Mouse (Mus musculus): ENCODE measurements around the gene Enox1. TPM values are rescaled to one million over a fixed set of nuclear protein-coding genes. Genes with fewer than 3 reads are reported as not detected.
A peak's percentile ranks its signal among the peaks of the same experiment; 100 is the strongest.

Enox1 gene
- polyA plus RNA-seq, 1 experiment from 2014 or later = 7.7 TPM

DNA sequence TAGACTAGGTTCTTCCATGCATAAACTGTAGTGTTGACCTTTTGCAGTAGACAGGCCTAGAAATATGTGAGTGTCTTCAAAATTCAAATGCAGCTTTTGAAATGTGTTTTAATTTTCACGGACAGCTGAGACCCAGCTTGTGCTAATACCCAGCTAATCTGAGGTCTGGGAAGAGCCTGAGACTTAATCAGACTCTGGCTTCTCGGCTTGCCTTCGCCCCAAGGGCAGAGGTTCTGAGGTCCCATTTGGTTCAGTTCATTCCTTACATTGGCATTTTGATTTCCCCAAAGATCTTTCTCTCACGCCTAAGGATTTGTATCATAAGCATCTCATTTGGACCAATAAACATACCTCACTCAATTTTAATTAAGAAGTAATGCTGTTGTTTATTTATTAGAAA lies 321.1 kb downstream of the Enox1 start:
- Histone ChIP-seq H3K9me3 (ENCODE audit: low read length) (no peaks in the 10 kb centered on the region), H3K27ac (ENCODE audit: low read length) (no peak overlapping the region), H3K9ac (replicated peaks; ENCODE audit: low read length) (no peak overlapping the region), H3K4me1 (ENCODE audit: insufficient read depth, low read length) (peaks cover 12% of the 10 kb centered on the region; the same call in 1 of the 2 replicates), H3K4me2 (replicated peaks; ENCODE audit: low read depth, low read length) (no peak overlapping the region), H3K4me3 (ENCODE audit: low read length) (no peak overlapping the region), H3K36me3 (ENCODE audit: insufficient read depth, low read length) (no peaks in the 10 kb centered on the region), H3K27me3 (ENCODE audit: insufficient read depth, low read length) (no peaks in the 10 kb centered on the region)
- WGBS = 89% methylated on average over 4 of the region's 4 CpGs
- ATAC-seq (ENCODE audit: low FRiP score, low TSS enrichment) = no peak

DNA sequence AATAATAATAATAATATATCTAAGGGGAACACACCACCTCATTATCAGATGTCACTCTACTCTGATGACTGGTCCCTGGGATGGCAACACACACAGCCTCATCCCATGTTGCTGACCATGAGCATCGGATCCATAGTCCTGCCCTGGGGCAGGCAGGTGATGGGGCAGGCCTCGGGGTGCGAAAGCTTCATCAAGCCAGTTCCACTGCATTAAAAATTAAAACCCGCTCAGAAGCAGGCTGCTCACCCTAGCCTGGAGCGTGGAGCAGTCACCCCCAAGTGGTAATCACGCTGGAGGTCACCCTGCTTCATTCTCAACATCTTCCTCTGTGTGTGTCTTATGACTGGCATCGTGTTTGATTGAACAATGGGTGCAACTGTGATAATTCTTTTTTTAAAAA lies 321.6 kb downstream of the Enox1 start:
- Histone ChIP-seq H3K36me3 (ENCODE audit: insufficient read depth, low read length) (no peaks in the 10 kb centered on the region), H3K4me1 (ENCODE audit: insufficient read depth, low read length) (peaks cover 12% of the 10 kb centered on the region; the same call in 1 of the 2 replicates), H3K9ac (replicated peaks; ENCODE audit: low read length) (no peak overlapping the region), H3K9me3 (ENCODE audit: low read length) (no peaks in the 10 kb centered on the region), H3K27me3 (ENCODE audit: insufficient read depth, low read length) (no peaks in the 10 kb centered on the region), H3K27ac (ENCODE audit: low read length) (no peak overlapping the region), H3K4me2 (replicated peaks; ENCODE audit: low read depth, low read length) (no peak overlapping the region), H3K4me3 (ENCODE audit: low read length) (no peak overlapping the region)
- WGBS = 91% methylated on average over 7 of the region's 7 CpGs
- ATAC-seq (ENCODE audit: low FRiP score, low TSS enrichment) = no peak

DNA sequence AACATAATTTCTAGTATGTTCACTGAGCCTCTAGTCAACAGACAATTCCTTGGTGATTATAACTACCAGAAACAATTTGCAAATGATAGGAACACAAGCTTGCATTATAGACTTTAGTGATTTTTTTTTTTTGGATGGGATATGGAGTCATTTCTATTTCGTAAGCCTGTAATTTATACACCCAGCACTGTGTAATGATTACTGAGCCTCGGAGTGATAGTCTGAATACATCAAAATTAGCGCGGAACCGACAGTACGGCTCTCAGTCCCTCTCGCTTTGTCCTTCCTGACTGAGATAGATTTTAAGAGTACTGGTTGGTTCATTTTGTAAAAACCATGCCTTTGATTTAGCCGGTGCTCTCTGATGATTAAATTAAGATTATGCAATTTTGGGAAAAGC lies 322.1 kb downstream of the Enox1 start:
- Histone ChIP-seq H3K36me3 (ENCODE audit: insufficient read depth, low read length) (no peaks in the 10 kb centered on the region), H3K4me1 (ENCODE audit: insufficient read depth, low read length) (peaks cover 12% of the 10 kb centered on the region; the same call in 1 of the 2 replicates), H3K4me2 (replicated peaks; ENCODE audit: low read depth, low read length) (no peak overlapping the region), H3K4me3 (ENCODE audit: low read length) (no peak overlapping the region), H3K9me3 (ENCODE audit: low read length) (no peaks in the 10 kb centered on the region), H3K27ac (ENCODE audit: low read length) (no peak overlapping the region), H3K27me3 (ENCODE audit: insufficient read depth, low read length) (no peaks in the 10 kb centered on the region), H3K9ac (replicated peaks; ENCODE audit: low read length) (no peak overlapping the region)
- WGBS = 90% methylated on average over 8 of the region's 8 CpGs
- ATAC-seq (ENCODE audit: low FRiP score, low TSS enrichment) = no peak

DNA sequence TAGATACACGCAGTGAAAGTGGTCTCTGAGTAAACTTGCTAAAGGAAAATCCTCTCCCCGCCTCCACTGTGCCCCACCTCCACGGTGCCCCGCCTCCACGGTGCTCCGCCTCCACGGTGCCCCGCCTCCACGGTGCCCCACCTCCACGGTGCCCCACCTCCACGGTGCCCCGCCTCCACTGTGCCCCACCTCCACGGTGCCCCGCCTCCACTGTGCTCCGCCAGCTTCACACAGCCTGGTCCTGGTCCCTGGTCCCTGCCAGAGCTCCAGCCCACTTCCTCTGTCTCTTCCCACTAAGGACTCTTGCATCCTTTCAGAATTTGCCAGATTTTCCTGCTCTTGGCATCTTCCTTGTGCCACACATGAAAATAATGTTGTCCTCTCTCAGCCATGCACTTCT lies 326.5 kb downstream of the Enox1 start:
- H3K4me2 ChIP-seq (replicated peaks; ENCODE audit: low read depth, low read length) = no peak overlapping the region; the same call in 1 of the 2 replicates
- H3K4me3 ChIP-seq (ENCODE audit: low read length) = no peak overlapping the region
- peaks cover 5% of the 10 kb centered on the region; the same call in 1 of the 2 replicates for H3K4me1 ChIP-seq (ENCODE audit: insufficient read depth, low read length)
- H3K27ac ChIP-seq (ENCODE audit: low read length) = no peak overlapping the region
- H3K36me3 ChIP-seq (ENCODE audit: insufficient read depth, low read length) = no peaks in the 10 kb centered on the region
- H3K9ac ChIP-seq (replicated peaks; ENCODE audit: low read length) = no peak overlapping the region
- no peaks in the 10 kb centered on the region for H3K27me3 ChIP-seq (ENCODE audit: insufficient read depth, low read length)
- no peak for ATAC-seq (ENCODE audit: low FRiP score, low TSS enrichment)
- WGBS = 48% methylated on average over 12 of the region's 15 CpGs
- H3K9me3 ChIP-seq (ENCODE audit: low read length) = no peaks in the 10 kb centered on the region

DNA sequence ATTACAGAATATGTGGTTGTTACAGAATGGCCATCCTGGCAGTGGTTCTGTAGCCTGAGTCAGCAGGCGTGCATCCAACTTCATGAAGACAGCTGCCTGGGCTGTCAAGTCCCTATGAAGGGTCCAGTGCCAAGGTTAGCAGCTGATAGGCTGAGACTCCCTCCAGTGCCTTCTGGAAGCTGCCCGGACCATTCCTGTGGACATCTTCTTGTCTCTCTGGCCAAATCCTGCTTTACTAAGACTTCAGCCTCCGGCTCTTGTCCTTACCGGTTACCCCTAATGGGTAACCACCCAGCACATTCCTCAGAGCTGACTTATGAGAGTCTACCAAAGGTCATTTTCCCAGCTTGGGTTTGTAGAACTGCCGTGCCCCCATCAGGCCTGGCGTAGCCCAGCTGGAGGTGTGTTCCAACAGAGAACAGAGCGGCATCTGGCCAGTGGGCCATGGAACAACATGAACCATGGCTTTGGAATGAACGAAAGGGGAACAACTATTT lies 328.4 kb downstream of the Enox1 start:
- H3K9ac ChIP-seq (replicated peaks; ENCODE audit: low read length) = no peak overlapping the region
- peaks cover 5% of the 10 kb centered on the region; the same call in 1 of the 2 replicates for H3K4me1 ChIP-seq (ENCODE audit: insufficient read depth, low read length)
- H3K27me3 ChIP-seq (ENCODE audit: insufficient read depth, low read length) = no peaks in the 10 kb centered on the region
- no peaks in the 10 kb centered on the region for H3K36me3 ChIP-seq (ENCODE audit: insufficient read depth, low read length)
- H3K4me3 ChIP-seq (ENCODE audit: low read length) = no peak overlapping the region
- peak; percentile 88 for ATAC-seq (ENCODE audit: low FRiP score, low TSS enrichment)
- H3K4me2 ChIP-seq (replicated peaks; ENCODE audit: low read depth, low read length) = no peak overlapping the region
- H3K27ac ChIP-seq (ENCODE audit: low read length) = no peak overlapping the region
- no peaks in the 10 kb centered on the region for H3K9me3 ChIP-seq (ENCODE audit: low read length)
- WGBS = 64% methylated on average over 8 of the region's 8 CpGs

DNA sequence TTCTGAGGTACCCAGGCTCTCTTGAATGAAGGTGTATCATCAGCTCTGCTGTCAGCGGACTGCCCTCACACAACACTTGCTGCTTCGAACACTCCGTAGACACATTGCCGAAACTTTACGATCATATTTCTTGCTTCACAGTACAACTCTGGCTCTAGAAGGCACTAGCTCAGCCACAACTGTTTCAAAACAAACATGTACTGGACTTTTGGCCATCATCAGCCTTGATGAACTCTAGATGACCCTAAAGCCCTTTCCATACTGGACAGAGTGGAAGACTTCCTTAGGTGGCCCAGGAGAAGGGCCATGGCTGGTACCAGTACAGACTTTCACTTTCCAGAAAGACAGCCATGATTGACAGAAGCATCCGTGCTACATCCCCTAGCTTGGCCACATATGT lies 334.1 kb downstream of the Enox1 start:
- H3K4me3 ChIP-seq (ENCODE audit: low read length) = no peak overlapping the region

DNA sequence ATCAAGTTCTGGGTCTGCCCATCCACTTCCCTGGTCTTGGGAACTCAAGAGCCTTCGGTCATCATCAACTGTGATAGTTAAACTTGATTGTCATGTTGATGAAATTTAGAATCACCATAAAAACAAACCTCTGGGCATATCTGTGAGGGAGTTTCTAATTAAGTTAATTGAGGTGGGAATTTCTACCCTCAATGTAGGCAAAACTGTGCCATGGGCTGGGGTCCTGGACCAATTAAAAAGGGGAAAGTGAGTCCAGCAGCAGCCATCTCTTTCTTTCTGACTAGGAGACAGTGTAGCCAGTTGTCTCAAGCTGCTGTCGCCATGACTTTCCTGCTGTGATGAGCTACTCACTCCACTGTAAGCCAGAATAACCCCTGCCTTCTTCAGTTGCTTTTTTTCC lies 335.2 kb downstream of the Enox1 start:
- no peak overlapping the region for H3K4me2 ChIP-seq (replicated peaks; ENCODE audit: low read depth, low read length)
- H3K36me3 ChIP-seq (ENCODE audit: insufficient read depth, low read length) = no peaks in the 10 kb centered on the region
- no peaks in the 10 kb centered on the region for H3K4me1 ChIP-seq (ENCODE audit: insufficient read depth, low read length)
- 87% methylated on average over 2 of the region's 2 CpGs for WGBS
- no peak overlapping the region for H3K9ac ChIP-seq (replicated peaks; ENCODE audit: low read length)
- ATAC-seq (ENCODE audit: low FRiP score, low TSS enrichment) = no peak
- H3K4me3 ChIP-seq (ENCODE audit: low read length) = no peak overlapping the region
- no peaks in the 10 kb centered on the region for H3K27me3 ChIP-seq (ENCODE audit: insufficient read depth, low read length)
- H3K9me3 ChIP-seq (ENCODE audit: low read length) = no peaks in the 10 kb centered on the region
- H3K27ac ChIP-seq (ENCODE audit: low read length) = no peak overlapping the region

More for the DNA sequence above, 334.1 kb downstream of the Enox1 start:
- Histone ChIP-seq H3K27ac (ENCODE audit: low read length) (no peak overlapping the region), H3K9ac (replicated peaks; ENCODE audit: low read length) (no peak overlapping the region), H3K36me3 (ENCODE audit: insufficient read depth, low read length) (no peaks in the 10 kb centered on the region), H3K4me2 (replicated peaks; ENCODE audit: low read depth, low read length) (no peak overlapping the region), H3K27me3 (ENCODE audit: insufficient read depth, low read length) (no peaks in the 10 kb centered on the region), H3K4me1 (ENCODE audit: insufficient read depth, low read length) (no peaks in the 10 kb centered on the region), H3K9me3 (ENCODE audit: low read length) (no peaks in the 10 kb centered on the region)
- ATAC-seq (ENCODE audit: low FRiP score, low TSS enrichment) = no peak
- WGBS = 89% methylated on average over 6 of the region's 6 CpGs

DNA sequence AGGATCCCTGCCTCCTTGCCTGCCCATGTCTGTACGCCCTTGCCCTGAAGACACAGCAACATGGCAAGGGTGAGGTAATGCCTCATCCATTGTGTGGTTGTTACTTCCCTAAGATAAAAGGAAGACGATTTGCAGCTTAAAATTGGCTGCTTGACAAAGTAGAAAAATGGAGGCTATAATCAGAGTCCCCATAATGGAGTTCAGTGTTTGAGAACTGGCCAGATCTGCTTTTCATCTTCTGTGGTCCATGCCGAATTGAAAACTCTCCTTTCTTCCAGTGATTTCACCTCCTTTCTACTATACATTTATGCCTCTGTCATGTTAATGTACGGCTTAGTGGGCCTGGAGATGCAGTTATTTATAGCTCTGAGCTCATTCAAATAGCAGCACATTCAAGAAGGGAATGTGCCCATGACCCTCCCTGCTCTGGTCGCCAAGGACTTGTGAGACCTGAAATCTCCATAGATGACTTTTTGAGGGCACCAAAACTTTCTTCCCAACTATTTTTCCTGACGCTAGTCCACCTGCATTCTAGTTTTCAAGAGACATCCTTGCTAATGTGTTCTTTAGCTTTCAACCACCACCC lies 343.5 kb downstream of the Enox1 start:
- no peaks in the 10 kb centered on the region for H3K36me3 ChIP-seq (ENCODE audit: insufficient read depth, low read length)
- ATAC-seq (ENCODE audit: low FRiP score, low TSS enrichment) = no peak
- 63% methylated on average over 6 of the region's 6 CpGs for WGBS
- H3K4me2 ChIP-seq (replicated peaks; ENCODE audit: low read depth, low read length) = no peak overlapping the region
- H3K4me1 ChIP-seq (ENCODE audit: insufficient read depth, low read length) = no peaks in the 10 kb centered on the region
- no peaks in the 10 kb centered on the region; the same call in 1 of the 2 replicates for H3K27me3 ChIP-seq (ENCODE audit: insufficient read depth, low read length)
- no peak overlapping the region for H3K9ac ChIP-seq (replicated peaks; ENCODE audit: low read length)
- no peak overlapping the region for H3K27ac ChIP-seq (ENCODE audit: low read length)
- H3K4me3 ChIP-seq (ENCODE audit: low read length) = no peak overlapping the region
- no peaks in the 10 kb centered on the region for H3K9me3 ChIP-seq (ENCODE audit: low read length)

DNA sequence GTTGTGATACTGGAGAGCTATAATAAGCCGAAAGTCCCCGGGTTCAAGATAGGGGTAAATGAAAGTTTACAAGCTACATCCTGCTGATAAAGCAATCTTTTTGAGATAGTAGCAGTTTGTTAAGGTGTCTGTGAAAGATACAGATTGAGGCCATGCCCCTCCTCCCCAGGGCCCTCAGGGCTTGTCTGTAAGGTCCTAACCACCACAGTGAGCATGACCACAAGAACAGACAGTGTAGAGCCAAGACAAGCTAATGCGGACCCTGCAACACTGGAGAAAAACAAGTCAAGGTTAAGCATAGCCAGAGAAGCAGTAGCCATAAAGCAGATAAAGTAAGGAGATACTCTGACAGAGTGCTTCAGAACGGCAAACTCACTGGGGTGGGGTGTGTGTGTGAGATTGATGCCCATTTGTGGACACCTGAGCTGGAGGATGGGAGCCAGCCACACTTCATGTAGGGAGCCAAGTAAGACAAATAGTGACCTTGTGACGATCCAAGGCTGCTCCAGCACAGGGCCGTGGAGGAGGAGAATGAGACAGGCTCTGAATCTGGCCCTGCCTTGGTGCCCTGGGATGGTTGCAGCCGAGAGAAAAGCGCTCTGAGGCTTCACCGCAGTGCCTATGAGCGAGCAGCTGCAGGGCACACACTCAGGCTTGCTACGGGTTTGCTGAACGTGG lies 348.0 kb downstream of the Enox1 start:
- H3K36me3 ChIP-seq (ENCODE audit: insufficient read depth, low read length) = no peaks in the 10 kb centered on the region
- H3K4me3 ChIP-seq (ENCODE audit: low read length) = no peak overlapping the region
- no peak overlapping the region for H3K9ac ChIP-seq (replicated peaks; ENCODE audit: low read length)
- no peaks in the 10 kb centered on the region for H3K9me3 ChIP-seq (ENCODE audit: low read length)
- no peak for ATAC-seq (ENCODE audit: low FRiP score, low TSS enrichment)
- H3K4me2 ChIP-seq (replicated peaks; ENCODE audit: low read depth, low read length) = no peak overlapping the region
- no peaks in the 10 kb centered on the region; the same call in 1 of the 2 replicates for H3K27me3 ChIP-seq (ENCODE audit: insufficient read depth, low read length)
- H3K27ac ChIP-seq (ENCODE audit: low read length) = no peak overlapping the region
- H3K4me1 ChIP-seq (ENCODE audit: insufficient read depth, low read length) = no peaks in the 10 kb centered on the region
- 56% methylated on average over 12 of the region's 12 CpGs for WGBS

DNA sequence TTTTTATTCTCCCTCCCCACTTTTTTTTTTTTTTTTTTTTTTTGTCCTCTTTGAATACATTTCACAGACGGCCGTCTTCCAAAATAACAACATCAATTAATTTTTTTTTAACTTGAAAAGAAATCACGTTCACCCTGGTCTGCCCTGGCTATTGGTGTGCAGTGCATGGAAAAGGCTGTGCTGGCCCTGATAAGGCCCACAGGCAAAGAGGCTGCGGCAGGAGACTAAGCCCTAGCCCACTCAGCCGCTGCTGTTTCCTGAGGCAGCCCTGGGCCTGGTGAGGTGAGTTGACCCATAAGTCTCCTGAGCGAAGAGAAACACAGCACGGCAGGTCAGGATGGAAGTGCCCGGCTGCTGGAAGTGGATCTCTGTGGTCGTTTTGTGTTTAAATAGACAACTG lies 349.8 kb downstream of the Enox1 start:
- no peaks in the 10 kb centered on the region for H3K9me3 ChIP-seq (ENCODE audit: low read length)
- WGBS = 63% methylated on average over 9 of the region's 9 CpGs

More for the DNA sequence above, 349.8 kb downstream of the Enox1 start:
- Histone ChIP-seq H3K4me3 (ENCODE audit: low read length) (no peak overlapping the region), H3K27me3 (ENCODE audit: insufficient read depth, low read length) (no peaks in the 10 kb centered on the region), H3K9ac (replicated peaks; ENCODE audit: low read length) (no peak overlapping the region), H3K36me3 (ENCODE audit: insufficient read depth, low read length) (no peaks in the 10 kb centered on the region), H3K4me1 (ENCODE audit: insufficient read depth, low read length) (no peaks in the 10 kb centered on the region), H3K4me2 (replicated peaks; ENCODE audit: low read depth, low read length) (no peak overlapping the region), H3K27ac (ENCODE audit: low read length) (no peak overlapping the region)
- no peak for ATAC-seq (ENCODE audit: low FRiP score, low TSS enrichment)

All from kidney, embryonic 16.5 days (tissue).